Mouse (Mus musculus): ENCODE results near the gene Sox11. TPM values are rescaled to one million over a fixed set of nuclear protein-coding genes. Genes with fewer than 3 reads are reported as not detected.

Gene Sox11
- total and polyA plus RNA-seq, 2 experiments from 2014 or later, result 3.8 to 6.6 TPM

GRCm38 (mm10) chr12:27311854-27312466 is 30.4 kb downstream of the Sox11 start:
- peaks cover 16% of the 10 kb centered on the region; the same call in 1 of the 2 replicates for H3K4me1 ChIP-seq (ENCODE audit: control insufficient read depth, insufficient read depth)

GRCm38 (mm10) chr12:27311316-27311832 is 31.0 kb downstream of the Sox11 start:
- H3K27ac ChIP-seq (ENCODE audit: low read depth), result no peak overlapping the region
- TF ChIP-seq EP300 (IDR thresholded peaks at IDR 0.05; ENCODE audit: low read depth), result no peak
- no peak for TF ChIP-seq CTCF (IDR thresholded peaks at IDR 0.05; ENCODE audit: low read depth)
- no peak for DNase-seq (ENCODE audit: low spot score)

More at GRCm38 (mm10) chr12:27311854-27312466, 30.4 kb downstream of the Sox11 start:
- H3K36me3 ChIP-seq (replicated peaks; ENCODE audit: control insufficient read depth, insufficient read depth, low read length), result no peaks in the 10 kb centered on the region
- DNase-seq (ENCODE audit: low spot score) (no peak), ATAC-seq (ENCODE audit: insufficient read depth, low read depth) (no peak)
- H3K27ac ChIP-seq (ENCODE audit: low read depth), result no peak overlapping the region
- no peak overlapping the region for H3K9ac ChIP-seq (replicated peaks; ENCODE audit: low read depth, low read length)
- WGBS, result 25% methylated on average over 9 of the region's 9 CpGs
- no peak overlapping the region for H3K4me3 ChIP-seq (ENCODE audit: low read depth, low read length)
- TF ChIP-seq EP300 (IDR thresholded peaks at IDR 0.05; ENCODE audit: low read depth) (no peak), CTCF (IDR thresholded peaks at IDR 0.05; ENCODE audit: low read depth) (no peak)
- H3K4me2 ChIP-seq (ENCODE audit: low read depth, low read length), result no peak overlapping the region
- no peaks in the 10 kb centered on the region for H3K9me3 ChIP-seq (replicated peaks; ENCODE audit: control insufficient read depth, low read length)
- 0 out of 2 replicates have a peak, but pooled peaks cover 3% of the 10 kb centered on the region for H3K27me3 ChIP-seq (ENCODE audit: control insufficient read depth, insufficient read depth, low read length)

GRCm38 (mm10) chr12:27310703-27311102 is 31.7 kb downstream of the Sox11 start:
- no peak for DNase-seq (ENCODE audit: low spot score)
- Histone ChIP-seq H3K27me3 (ENCODE audit: control insufficient read depth, insufficient read depth, low read length) (0 out of 2 replicates have a peak, but pooled peaks cover 3% of the 10 kb centered on the region), H3K27ac (ENCODE audit: low read depth) (no peak overlapping the region), H3K4me2 (ENCODE audit: low read depth, low read length) (no peak overlapping the region), H3K4me1 (ENCODE audit: control insufficient read depth, insufficient read depth) (peaks cover 16% of the 10 kb centered on the region; the same call in 1 of the 2 replicates), H3K36me3 (replicated peaks; ENCODE audit: control insufficient read depth, insufficient read depth, low read length) (no peaks in the 10 kb centered on the region), H3K9ac (replicated peaks; ENCODE audit: low read depth, low read length) (no peak overlapping the region), H3K9me3 (replicated peaks; ENCODE audit: control insufficient read depth, low read length) (no peaks in the 10 kb centered on the region), H3K4me3 (ENCODE audit: low read depth, low read length) (no peak overlapping the region)
- no peak for ATAC-seq (ENCODE audit: insufficient read depth, low read depth)
- TF ChIP-seq EP300 (IDR thresholded peaks at IDR 0.05; ENCODE audit: low read depth), result no peak
- 68% methylated on average over 13 of the region's 13 CpGs for WGBS

More at GRCm38 (mm10) chr12:27311316-27311832, 31.0 kb downstream of the Sox11 start:
- ATAC-seq (ENCODE audit: insufficient read depth, low read depth), result no peak
- Histone ChIP-seq H3K27me3 (ENCODE audit: control insufficient read depth, insufficient read depth, low read length) (0 out of 2 replicates have a peak, but pooled peaks cover 3% of the 10 kb centered on the region), H3K4me1 (ENCODE audit: control insufficient read depth, insufficient read depth) (peaks cover 16% of the 10 kb centered on the region; the same call in 1 of the 2 replicates), H3K9ac (replicated peaks; ENCODE audit: low read depth, low read length) (no peak overlapping the region), H3K4me2 (ENCODE audit: low read depth, low read length) (no peak overlapping the region), H3K4me3 (ENCODE audit: low read depth, low read length) (no peak overlapping the region), H3K9me3 (replicated peaks; ENCODE audit: control insufficient read depth, low read length) (no peaks in the 10 kb centered on the region), H3K36me3 (replicated peaks; ENCODE audit: control insufficient read depth, insufficient read depth, low read length) (no peaks in the 10 kb centered on the region)
- 36% methylated on average over 5 of the region's 5 CpGs for WGBS

- DNase-seq (ENCODE audit: low spot score), result no peak
- Histone ChIP-seq H3K36me3 (replicated peaks; ENCODE audit: control insufficient read depth, insufficient read depth, low read length) (no peaks in the 10 kb centered on the region), H3K9me3 (replicated peaks; ENCODE audit: control insufficient read depth, low read length) (no peaks in the 10 kb centered on the region), H3K4me2 (ENCODE audit: low read depth, low read length) (no peak overlapping the region), H3K4me3 (ENCODE audit: low read depth, low read length) (no peak overlapping the region), H3K4me1 (ENCODE audit: control insufficient read depth, insufficient read depth) (peaks cover 16% of the 10 kb centered on the region; the same call in 1 of the 2 replicates), H3K9ac (replicated peaks; ENCODE audit: low read depth, low read length) (no peak overlapping the region), H3K27me3 (ENCODE audit: control insufficient read depth, insufficient read depth, low read length) (0 out of 2 replicates have a peak, but pooled peaks cover 3% of the 10 kb centered on the region), H3K27ac (ENCODE audit: low read depth) (no peak overlapping the region)
- 72% methylated on average over 6 of the region's 6 CpGs for WGBS
- TF ChIP-seq EP300 (IDR thresholded peaks at IDR 0.05; ENCODE audit: low read depth) (no peak), CTCF (IDR thresholded peaks at IDR 0.05; ENCODE audit: low read depth) (no peak)
- ATAC-seq (ENCODE audit: insufficient read depth, low read depth), result no peak
These were observed 32.4 kb downstream of the Sox11 start for GRCm38 (mm10) chr12:27309969-27310368.

- Histone ChIP-seq H3K9ac (replicated peaks; ENCODE audit: low read depth, low read length) (no peak overlapping the region), H3K4me3 (ENCODE audit: low read depth, low read length) (no peak overlapping the region), H3K9me3 (replicated peaks; ENCODE audit: control insufficient read depth, low read length) (no peaks in the 10 kb centered on the region), H3K4me2 (ENCODE audit: low read depth, low read length) (no peak overlapping the region), H3K27me3 (ENCODE audit: control insufficient read depth, insufficient read depth, low read length) (0 out of 2 replicates have a peak, but pooled peaks cover 3% of the 10 kb centered on the region), H3K4me1 (ENCODE audit: control insufficient read depth, insufficient read depth) (no peaks in the 10 kb centered on the region), H3K36me3 (replicated peaks; ENCODE audit: control insufficient read depth, insufficient read depth, low read length) (no peaks in the 10 kb centered on the region), H3K27ac (ENCODE audit: low read depth) (no peak overlapping the region)
- TF ChIP-seq CTCF (IDR thresholded peaks at IDR 0.05; ENCODE audit: low read depth) (no peak), EP300 (IDR thresholded peaks at IDR 0.05; ENCODE audit: low read depth) (no peak)
- 18% methylated on average over 2 of the region's 2 CpGs for WGBS
- DNase-seq (ENCODE audit: low spot score) (no peak), ATAC-seq (ENCODE audit: insufficient read depth, low read depth) (peak; percentile 53; the same call in 1 of the 2 replicates)
These were observed 37.5 kb downstream of the Sox11 start for GRCm38 (mm10) chr12:27304713-27305437.
